Mouse (Mus musculus) v-Abl transformed pro-B cells (cell line): ENCODE data around the gene Atpaf2.

Source experiments
- in situ Hi-C, 2 experiments: fragments of 400-800 bp; cut with MboI; formaldehyde crosslinking; loops; one replicate each; pipeline ENCODE4 v1.15.1; 2025; ENCODE audit not compliant: unreplicated experiment in 2 of 2

The Atpaf2 gene

GRCm38 (mm10) chr11:60352559-60353411 lies 65.5 kb downstream of the Atpaf2 start, which contains the start of the genes Tom1l2 and Drc3:
TSS of gene Tom1l2 (minus strand) at chr11:60352905.
TSS of gene Drc3 (plus strand) at chr11:60353329.
- in situ Hi-C loops = no loop called here

- in situ Hi-C loops = no loop called here
Observed at GRCm38 (mm10) chr11:60351925-60352371, 66.3 kb downstream of the Atpaf2 start.

- in situ Hi-C loops = no loop called here
Observed at GRCm38 (mm10) chr11:60351388-60351787, 66.9 kb downstream of the Atpaf2 start.
